Comparison of ENCODE assay signal across 7 mouse cellular contexts in genomic region chr3:41407988-41408387, GRCm38 (mm10).
DNase-seq lines count a peak whose midpoint lies in the region; ATAC-seq and TF ChIP-seq lines count a peak whose summit lies in the region.

No protein-coding gene starts in this region.

- no peaks in the 10 kb centered on the region for H3K36me3 ChIP-seq in lung, embryonic 14.5 days (ENCODE audit: insufficient read depth)
- no peaks in the 10 kb centered on the region for H3K36me3 ChIP-seq in heart, embryonic 16.5 days (ENCODE audit: control insufficient read depth, insufficient read depth)
- no peaks in the 10 kb centered on the region for H3K36me3 ChIP-seq in liver, embryonic 12.5 days
- no peaks in the 10 kb centered on the region for H3K36me3 ChIP-seq in stomach, embryonic 15.5 days

- peak overlapping the region; percentile 68 for H3K4me2 ChIP-seq in lung, embryonic 14.5 days
- H3K4me2 ChIP-seq in heart, embryonic 16.5 days (ENCODE audit: low read depth, low read length), result peak overlapping the region; percentile 86
- H3K4me2 ChIP-seq in liver, embryonic 12.5 days, result 0 out of 2 replicates have a peak overlapping the region, but pooled peaks have one; percentile 49
- peak overlapping the region; percentile 61 for H3K4me2 ChIP-seq in stomach, embryonic 15.5 days

- 0 out of 2 replicates have a peak, but pooled peaks cover 6% of the 10 kb centered on the region for H3K4me1 ChIP-seq in lung, embryonic 14.5 days (ENCODE audit: insufficient read depth)
- H3K4me1 ChIP-seq in heart, embryonic 16.5 days (ENCODE audit: control insufficient read depth, insufficient read depth, low read length), result peaks cover 15% of the 10 kb centered on the region
- 0 out of 2 replicates have a peak, but pooled peaks cover 3% of the 10 kb centered on the region for H3K4me1 ChIP-seq in liver, embryonic 12.5 days
- peaks cover 9% of the 10 kb centered on the region for H3K4me1 ChIP-seq in stomach, embryonic 15.5 days

- H3K9ac ChIP-seq in lung, embryonic 14.5 days, result no peak overlapping the region
- H3K9ac ChIP-seq in heart, embryonic 16.5 days (ENCODE audit: low read length), result no peak overlapping the region
- no peak overlapping the region for H3K9ac ChIP-seq in liver, embryonic 12.5 days
- no peak overlapping the region for H3K9ac ChIP-seq in stomach, embryonic 15.5 days

- ATAC-seq in lung, embryonic 14.5 days (ENCODE audit: insufficient read depth), result peak; percentile 25; the same call in 1 of the 2 replicates
- no peak for ATAC-seq in heart, embryonic 16.5 days (replicated peaks; ENCODE audit: extremely low read depth, insufficient read depth, low FRiP score)
- no peak for ATAC-seq in liver, embryonic 12.5 days
- no peak for ATAC-seq in stomach, embryonic 15.5 days (ENCODE audit: insufficient read depth, low FRiP score, low read depth)
- no peak for ATAC-seq in frontal cortex, adult (ENCODE audit: low TSS enrichment)

- H3K27me3 ChIP-seq in lung, embryonic 14.5 days (ENCODE audit: insufficient read depth, low read length), result 0 out of 2 replicates have a peak, but pooled peaks cover 3% of the 10 kb centered on the region
- no peaks in the 10 kb centered on the region for H3K27me3 ChIP-seq in heart, embryonic 16.5 days (ENCODE audit: control insufficient read depth, insufficient read depth, low read length)
- H3K27me3 ChIP-seq in liver, embryonic 12.5 days (replicated peaks), result peaks cover 5% of the 10 kb centered on the region
- H3K27me3 ChIP-seq in stomach, embryonic 15.5 days (replicated peaks), result no peaks in the 10 kb centered on the region

- H3K9me3 ChIP-seq in lung, embryonic 14.5 days (ENCODE audit: low read depth, low read length), result no peaks in the 10 kb centered on the region
- H3K9me3 ChIP-seq in heart, embryonic 16.5 days (replicated peaks; ENCODE audit: control insufficient read depth, low read length), result no peaks in the 10 kb centered on the region
- no peaks in the 10 kb centered on the region for H3K9me3 ChIP-seq in liver, embryonic 12.5 days (replicated peaks)
- H3K9me3 ChIP-seq in stomach, embryonic 15.5 days, result no peaks in the 10 kb centered on the region

- no peak overlapping the region for H3K27ac ChIP-seq in lung, embryonic 14.5 days (ENCODE audit: low read depth)
- peak overlapping the region; percentile 4; the same call in 1 of the 2 replicates for H3K27ac ChIP-seq in heart, embryonic 16.5 days (ENCODE audit: low read length)
- H3K27ac ChIP-seq in liver, embryonic 12.5 days, result no peak overlapping the region
- no peak overlapping the region for H3K27ac ChIP-seq in stomach, embryonic 15.5 days

- TF ChIP-seq CTCF in lung, embryonic 14.5 days (IDR thresholded peaks at IDR 0.05; ENCODE audit: low read depth), result no peak

- no peak overlapping the region; the same call in 1 of the 2 replicates for H3K4me3 ChIP-seq in lung, embryonic 14.5 days (ENCODE audit: low read depth, low read length)
- no peak overlapping the region for H3K4me3 ChIP-seq in heart, embryonic 16.5 days (ENCODE audit: low read length)
- H3K4me3 ChIP-seq in liver, embryonic 12.5 days, result no peak overlapping the region
- peak overlapping the region; percentile 35; the same call in 1 of the 2 replicates for H3K4me3 ChIP-seq in stomach, embryonic 15.5 days (replicated peaks)

- 80% methylated on average over 9 of the region's 9 CpGs for whole genome bisulfite sequencing in lung, embryonic 14.5 days
- 87% methylated on average over 9 of the region's 9 CpGs for WGBS in heart, embryonic 16.5 days
- WGBS in liver, embryonic 12.5 days (ENCODE audit: insufficient replicate concordance), result 67% methylated on average over 9 of the region's 9 CpGs
- 84% methylated on average over 9 of the region's 9 CpGs for WGBS in stomach, embryonic 15.5 days

- no peak for DNase-seq in lung, embryonic 14.5 days
- DNase-seq in lung, postnatal 25 days (ENCODE audit: low spot score), result no peak
- DNase-seq in thymus, postnatal 36 days, result no peak
